Mouse (Mus musculus) embryonic facial prominence, embryonic 12.5 days (tissue): Measurements from ENCODE around the gene Vstm2a. TPM values are rescaled to one million over a fixed set of nuclear protein-coding genes. Genes with fewer than 3 reads are reported as not detected.

Experiments used
- ATAC-seq: fragments of 200-750 bp; cut with Nextera tagmentation; 2 replicates; pipeline ENCODE4 v1.8.0; 2017; ENCODE audit not compliant: insufficient number of reproducible peaks, insufficient read depth, low FRiP score, low TSS enrichment
- H3K27ac ChIP-seq: fragments of 300-500 bp; sonication (generic); 2 replicates; pipeline ENCODE4 v1.5.1; 2016; ENCODE audit warnings: mild to moderate bottlenecking
- H3K27me3 ChIP-seq: fragments of 300-500 bp; sonication (generic); 2 replicates; pipeline ENCODE4 v1.6.1; 2016; ENCODE audit warnings: mild to moderate bottlenecking, moderate library complexity
- H3K36me3 ChIP-seq: fragments of 300-500 bp; sonication (generic); 2 replicates; pipeline ENCODE4 v1.6.1; 2016; ENCODE audit warnings: mild to moderate bottlenecking
- H3K4me1 ChIP-seq: fragments of 300-500 bp; sonication (generic); 2 replicates; pipeline ENCODE4 v1.6.1; 2016
- H3K4me2 ChIP-seq: fragments of 300-500 bp; sonication (generic); replicated peaks from 2 replicates; pipeline ENCODE4 v1.6.1; 2016; ENCODE audit warnings: mild to moderate bottlenecking, moderate library complexity
- H3K4me3 ChIP-seq: fragments of 300-500 bp; sonication (generic); 2 replicates; pipeline ENCODE4 v1.5.1; 2016; ENCODE audit warnings: mild to moderate bottlenecking
- H3K9ac ChIP-seq: fragments of 300-500 bp; sonication (generic); 2 replicates; pipeline ENCODE4 v1.6.1; 2016; ENCODE audit warnings: mild to moderate bottlenecking, moderate library complexity
- H3K9me3 ChIP-seq: fragments of 300-500 bp; sonication (generic); 2 replicates; pipeline ENCODE4 v1.6.1; 2016; ENCODE audit warnings: mild to moderate bottlenecking, moderate library complexity
- WGBS: fragments of 180-500 bp; shearing (Covaris S2); methylation state at CpG from one replicate; pipeline ENCODE4 v1.1.7; 2016; 5-methylcytosine and 5-hydroxymethylcytosine counted together
- polyA plus RNA-seq: library from polyadenylated mRNA; unstranded; fragments of >200 nt; fragmentation: Nextera tagmentation; extraction: Ambion mirVana; gene quantifications from 2 replicates; pipeline ENCODE4 v1.2.1, GENCODE M21; 2016

The Vstm2a gene
- 3.7 and 4.2 TPM in 2 replicates for polyA plus RNA-seq

DNA sequence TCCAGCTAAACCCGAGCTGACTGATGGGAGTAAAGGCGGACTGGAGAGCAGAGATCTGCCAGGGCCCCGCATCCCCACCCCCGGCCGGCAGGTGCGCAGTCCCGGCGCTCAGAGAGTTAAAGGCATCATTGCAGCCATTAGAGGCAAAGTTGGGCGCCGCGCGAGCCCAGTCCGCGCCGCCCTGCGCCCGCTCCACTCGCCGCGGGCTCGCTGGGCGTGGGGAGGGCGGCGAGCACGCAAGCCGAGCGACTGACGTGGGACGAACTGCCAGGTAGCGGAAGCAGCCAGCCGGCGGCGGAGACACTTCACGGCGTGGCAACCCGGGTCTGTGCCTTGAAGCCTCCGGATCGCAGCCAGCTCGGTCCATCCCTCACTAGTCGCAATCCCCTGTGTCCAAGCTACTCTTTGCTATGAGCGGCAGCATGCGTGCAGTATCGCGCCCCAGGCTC, at the start of gene Vstm2a:
Gene Vstm2a, plus strand, starts transcription at position 252 of the 449 bp plus-strand sequence.
- peak within 1 kb of the TSS; percentile 52 for H3K4me3 ChIP-seq
- peak within 1 kb of the TSS; percentile 35 for H3K9ac ChIP-seq
- under 1% methylated on average over 44 of the region's 44 CpGs for WGBS
- peaks cover 45% of the 10 kb centered on the region for H3K27me3 ChIP-seq
- no peaks in the 10 kb centered on the region for H3K36me3 ChIP-seq
- H3K27ac ChIP-seq, result no peak within 1 kb of the TSS
- peak; percentile 73; the same call in 1 of the 2 replicates for ATAC-seq
- no peaks in the 10 kb centered on the region for H3K9me3 ChIP-seq
- H3K4me1 ChIP-seq, result 0 out of 2 replicates have a peak, but pooled peaks cover 5% of the 10 kb centered on the region
- H3K4me2 ChIP-seq, result peak within 1 kb of the TSS; percentile 89

DNA sequence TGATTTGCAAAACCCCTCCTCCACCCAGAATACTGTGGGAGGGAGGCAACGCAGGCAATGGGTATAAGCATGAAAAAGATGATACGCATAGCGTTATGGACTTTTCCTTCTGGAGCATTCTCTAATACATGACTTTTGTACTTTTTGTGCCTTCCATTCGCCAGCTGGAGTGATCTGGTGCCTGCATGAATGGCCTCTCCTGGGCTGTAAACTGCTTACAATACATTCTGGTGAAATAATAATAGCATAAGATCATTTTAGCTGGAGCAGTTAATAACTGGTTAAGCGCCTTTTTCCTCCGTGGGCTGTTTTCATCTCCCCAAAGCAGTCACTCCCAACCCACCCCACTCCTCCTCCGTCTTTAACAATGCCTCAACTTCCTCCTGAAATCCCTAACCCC, 513 bp upstream of the Vstm2a start:
- peaks cover 45% of the 10 kb centered on the region for H3K27me3 ChIP-seq
- peak overlapping the region; percentile 89 for H3K4me2 ChIP-seq
- H3K9me3 ChIP-seq, result no peaks in the 10 kb centered on the region
- H3K27ac ChIP-seq, result no peak overlapping the region
- H3K4me3 ChIP-seq, result peak overlapping the region; percentile 52
- 27% methylated on average over 7 of the region's 7 CpGs for WGBS
- H3K4me1 ChIP-seq, result 0 out of 2 replicates have a peak, but pooled peaks cover 5% of the 10 kb centered on the region
- no peaks in the 10 kb centered on the region for H3K36me3 ChIP-seq
- H3K9ac ChIP-seq, result peak overlapping the region; percentile 35; the same call in 1 of the 2 replicates
- ATAC-seq, result no peak

DNA sequence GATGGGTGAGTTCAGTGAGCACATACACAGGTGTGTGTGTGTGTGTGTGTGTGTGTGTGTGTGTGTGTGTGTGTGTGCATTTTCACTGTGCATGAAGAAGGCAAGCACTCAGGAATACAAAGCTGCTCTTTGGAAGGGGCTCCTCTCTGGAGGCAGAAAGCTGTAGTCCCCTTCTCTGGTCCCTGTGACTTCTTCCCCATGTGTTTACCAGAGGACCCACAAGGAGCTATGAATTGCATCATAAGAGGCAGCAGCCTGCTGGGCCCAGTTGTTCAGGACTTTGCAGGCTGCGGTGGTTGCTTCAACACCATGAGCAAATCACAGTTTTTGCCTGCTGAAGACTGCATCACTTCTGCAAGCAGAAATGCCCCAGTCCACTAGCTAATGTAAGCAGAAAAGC, 776 bp downstream of the Vstm2a start:
- 44% methylated on average over 1 of the region's 1 CpGs for WGBS
- H3K9ac ChIP-seq, result no peak overlapping the region
- ATAC-seq, result no peak
- H3K36me3 ChIP-seq, result no peaks in the 10 kb centered on the region
- H3K9me3 ChIP-seq, result no peaks in the 10 kb centered on the region
- peak overlapping the region; percentile 89 for H3K4me2 ChIP-seq
- no peak overlapping the region for H3K27ac ChIP-seq
- 0 out of 2 replicates have a peak, but pooled peaks cover 5% of the 10 kb centered on the region for H3K4me1 ChIP-seq
- peaks cover 45% of the 10 kb centered on the region for H3K27me3 ChIP-seq
- peak overlapping the region; percentile 52 for H3K4me3 ChIP-seq

DNA sequence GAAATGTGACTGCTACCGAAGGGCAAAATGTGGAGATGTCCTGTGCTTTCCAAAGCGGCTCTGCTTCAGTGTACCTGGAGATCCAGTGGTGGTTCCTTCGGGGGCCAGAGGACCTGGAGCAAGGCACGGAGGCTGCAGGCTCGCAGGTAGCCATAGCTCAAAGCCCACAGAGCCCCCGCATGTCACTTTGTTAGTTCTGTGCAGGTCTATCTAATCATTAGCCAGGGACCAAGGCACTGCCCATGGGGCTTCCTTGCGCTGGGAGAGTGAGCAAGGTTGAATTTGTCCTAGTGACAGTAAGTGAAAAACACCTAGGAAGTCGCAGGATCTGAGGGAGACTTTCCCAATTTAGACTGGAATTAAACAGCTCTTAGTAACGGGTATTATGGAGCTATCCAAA, 2.4 kb downstream of the Vstm2a start:
- ATAC-seq, result no peak
- WGBS, result 17% methylated on average over 9 of the region's 9 CpGs
- Histone ChIP-seq H3K36me3 (no peaks in the 10 kb centered on the region), H3K4me1 (0 out of 2 replicates have a peak, but pooled peaks cover 5% of the 10 kb centered on the region), H3K4me3 (no peak overlapping the region; the same call in 1 of the 2 replicates), H3K9ac (no peak overlapping the region), H3K4me2 (no peak overlapping the region), H3K27ac (no peak overlapping the region), H3K9me3 (no peaks in the 10 kb centered on the region), H3K27me3 (peaks cover 45% of the 10 kb centered on the region)

DNA sequence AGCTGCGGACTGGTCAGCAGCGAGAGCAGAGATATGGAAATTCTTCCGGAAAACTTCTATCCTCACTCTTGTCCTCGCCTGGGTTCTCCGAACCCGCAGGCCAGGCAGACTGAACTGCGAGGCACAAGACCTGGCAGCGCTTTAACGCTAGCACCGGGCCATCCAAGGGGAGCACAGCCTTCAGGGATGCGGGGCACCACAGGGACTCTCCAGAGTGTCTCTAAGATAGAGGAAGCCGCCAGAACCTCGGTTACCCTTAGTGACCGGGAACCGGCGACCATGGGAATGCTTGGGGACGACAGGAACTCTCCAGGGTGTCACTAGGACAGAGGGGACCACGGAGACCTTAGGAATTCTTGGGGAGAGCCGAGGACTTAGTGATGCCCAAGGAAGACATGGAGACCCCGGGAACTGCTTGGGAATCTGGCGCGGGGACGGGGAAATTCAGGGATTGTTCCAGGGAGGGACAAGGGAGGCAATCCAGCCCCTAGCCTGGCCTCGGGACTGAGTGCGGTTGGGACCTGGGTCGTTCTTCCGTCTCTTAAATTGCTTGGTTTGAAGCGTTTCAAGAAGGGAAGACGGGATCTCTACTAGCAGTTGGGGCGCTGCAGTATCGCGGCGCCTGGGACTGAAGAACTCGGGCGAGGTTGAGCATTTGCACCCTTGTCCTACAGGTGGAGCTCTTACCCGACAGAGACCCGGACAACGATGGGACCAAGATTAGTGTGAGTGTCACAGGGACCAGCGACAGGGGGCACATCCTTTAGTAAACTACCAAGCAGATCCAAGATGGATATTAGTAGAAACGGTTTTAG, 3.4 kb downstream of the Vstm2a start:
- H3K27ac ChIP-seq, result no peak overlapping the region
- H3K9me3 ChIP-seq, result no peaks in the 10 kb centered on the region
- H3K4me2 ChIP-seq, result peak overlapping the region; percentile 89
- peak overlapping the region; percentile 43 for H3K4me3 ChIP-seq
- peak overlapping the region; percentile 50 for H3K9ac ChIP-seq
- H3K27me3 ChIP-seq, result peaks cover 45% of the 10 kb centered on the region
- under 1% methylated on average over 40 of the region's 40 CpGs for WGBS
- ATAC-seq, result no peak
- no peaks in the 10 kb centered on the region for H3K36me3 ChIP-seq
- 0 out of 2 replicates have a peak, but pooled peaks cover 5% of the 10 kb centered on the region for H3K4me1 ChIP-seq

DNA sequence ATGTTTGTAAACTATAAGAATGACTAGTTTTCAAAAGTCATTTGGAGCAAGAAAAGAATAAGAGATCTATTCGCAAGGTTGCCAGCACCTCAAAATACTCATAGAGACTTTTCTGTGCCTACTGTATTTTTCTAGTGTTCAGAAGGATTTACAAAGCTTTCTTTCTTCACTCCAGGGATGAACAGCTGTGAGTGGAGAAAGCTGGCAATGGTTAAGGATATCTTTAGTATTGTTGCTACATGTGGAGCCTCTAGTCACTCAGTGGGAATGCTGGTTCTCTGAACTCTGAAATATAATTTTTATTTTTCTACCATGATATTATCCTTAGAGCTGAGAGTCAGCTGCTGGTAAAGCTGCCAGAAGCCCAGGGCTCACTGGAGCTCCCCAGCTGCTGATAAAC, 10.9 kb downstream of the Vstm2a start:
- H3K27me3 ChIP-seq, result no peaks in the 10 kb centered on the region
- H3K9ac ChIP-seq, result no peak overlapping the region
- H3K9me3 ChIP-seq, result no peaks in the 10 kb centered on the region
- H3K27ac ChIP-seq, result no peak overlapping the region
- 90% methylated on average over 1 of the region's 1 CpGs for WGBS
- H3K4me2 ChIP-seq, result no peak overlapping the region
- H3K4me1 ChIP-seq, result no peaks in the 10 kb centered on the region
- no peak for ATAC-seq
- H3K4me3 ChIP-seq, result no peak overlapping the region
- no peaks in the 10 kb centered on the region for H3K36me3 ChIP-seq

DNA sequence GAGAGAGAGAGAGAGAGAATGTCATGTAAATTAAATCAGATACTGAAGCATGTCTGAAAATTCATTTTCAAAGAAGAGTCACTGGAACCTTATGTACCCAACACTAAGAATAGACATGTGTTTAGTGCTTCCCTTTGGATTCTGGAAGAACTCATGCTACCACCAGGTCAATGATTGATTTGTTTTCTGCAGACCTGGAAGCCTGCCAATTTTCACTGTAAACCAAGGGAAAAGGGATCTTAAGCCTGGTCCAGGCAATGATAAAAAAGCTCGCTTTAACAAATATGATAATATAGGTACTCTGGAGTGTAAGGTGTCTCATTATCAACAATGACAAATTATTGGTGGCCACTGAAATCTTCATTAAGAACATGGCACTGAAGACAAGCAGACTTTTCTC, 32.9 kb downstream of the Vstm2a start:
- ATAC-seq, result no peak
- Histone ChIP-seq H3K9me3 (no peaks in the 10 kb centered on the region), H3K4me2 (no peak overlapping the region), H3K27me3 (no peaks in the 10 kb centered on the region), H3K9ac (no peak overlapping the region), H3K36me3 (no peaks in the 10 kb centered on the region), H3K4me1 (no peaks in the 10 kb centered on the region), H3K27ac (no peak overlapping the region), H3K4me3 (no peak overlapping the region)
- 87% methylated on average over 1 of the region's 1 CpGs for WGBS

DNA sequence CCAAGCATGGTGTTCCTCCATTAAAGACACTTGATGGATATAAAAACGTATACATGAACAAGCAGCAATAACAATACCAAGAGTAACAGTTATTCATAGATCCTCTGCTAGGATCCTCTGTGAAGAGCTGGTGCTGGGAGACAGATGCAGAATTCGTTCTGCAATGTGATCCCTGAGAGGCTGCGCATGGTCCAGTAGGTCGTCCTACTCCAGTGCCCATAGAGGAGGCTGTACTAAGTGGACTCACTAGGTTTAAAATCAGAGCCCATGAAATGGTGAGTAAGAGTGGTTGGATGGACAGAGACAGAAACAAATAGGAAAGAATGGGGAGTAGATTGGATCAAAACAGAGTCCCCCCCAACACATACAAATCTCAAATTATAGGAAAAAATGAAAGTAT, 35.4 kb downstream of the Vstm2a start:
- Histone ChIP-seq H3K4me2 (no peak overlapping the region), H3K4me3 (no peak overlapping the region), H3K27ac (no peak overlapping the region), H3K27me3 (no peaks in the 10 kb centered on the region), H3K9me3 (no peaks in the 10 kb centered on the region), H3K9ac (no peak overlapping the region), H3K36me3 (no peaks in the 10 kb centered on the region), H3K4me1 (no peaks in the 10 kb centered on the region)
- 82% methylated on average over 4 of the region's 4 CpGs for WGBS
- no peak for ATAC-seq

DNA sequence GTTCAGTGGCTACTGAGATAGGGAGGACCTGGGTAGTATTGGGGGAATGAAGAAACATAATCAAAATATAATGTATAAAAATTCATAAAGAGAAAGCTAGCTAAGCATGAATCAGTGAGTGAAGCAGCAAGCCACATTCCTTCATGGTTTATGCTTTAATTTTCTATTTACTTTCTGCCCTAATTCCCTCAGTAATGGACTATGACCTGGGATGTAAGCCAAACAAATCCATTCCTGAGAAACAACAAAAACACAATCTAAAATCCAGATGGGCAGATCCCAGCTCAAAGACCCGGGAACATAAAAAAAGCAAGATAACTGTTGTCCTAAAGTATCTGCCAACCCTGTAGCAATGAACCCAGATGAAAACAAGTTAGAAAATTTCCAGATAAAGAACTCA, 39.0 kb downstream of the Vstm2a start:
- H3K36me3 ChIP-seq, result no peaks in the 10 kb centered on the region
- no peaks in the 10 kb centered on the region for H3K27me3 ChIP-seq
- H3K9me3 ChIP-seq, result no peaks in the 10 kb centered on the region
- no peak for ATAC-seq
- no peaks in the 10 kb centered on the region for H3K4me1 ChIP-seq
- H3K4me2 ChIP-seq, result no peak overlapping the region
- no peak overlapping the region for H3K9ac ChIP-seq
- no peak overlapping the region for H3K4me3 ChIP-seq
- H3K27ac ChIP-seq, result no peak overlapping the region
- 63% methylated on average over 1 of the region's 1 CpGs for WGBS

DNA sequence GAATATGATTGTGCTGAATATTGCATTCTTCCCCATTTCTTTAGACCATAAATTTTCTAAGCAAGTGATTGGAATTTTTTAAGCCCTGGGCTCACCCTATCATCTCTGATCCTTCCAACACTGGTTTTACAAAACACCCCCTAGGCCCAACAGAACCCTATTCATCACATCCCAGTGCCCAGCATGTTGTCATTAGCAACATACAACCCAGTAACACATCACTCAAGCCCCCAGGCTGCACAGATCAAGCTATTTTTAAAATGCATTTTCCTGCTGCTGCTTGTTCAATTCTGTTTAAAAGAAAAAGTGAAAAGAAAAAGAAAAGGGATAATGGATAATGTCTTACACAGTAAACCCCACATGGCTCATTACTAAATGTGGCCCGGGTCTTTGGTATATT, 42.0 kb downstream of the Vstm2a start:
- Histone ChIP-seq H3K27ac (no peak overlapping the region), H3K4me1 (no peaks in the 10 kb centered on the region), H3K9ac (no peak overlapping the region), H3K4me2 (no peak overlapping the region), H3K9me3 (no peaks in the 10 kb centered on the region), H3K27me3 (no peaks in the 10 kb centered on the region), H3K4me3 (no peak overlapping the region), H3K36me3 (no peaks in the 10 kb centered on the region)
- no peak for ATAC-seq
- WGBS, result 71% methylated on average over 1 of the region's 1 CpGs

DNA sequence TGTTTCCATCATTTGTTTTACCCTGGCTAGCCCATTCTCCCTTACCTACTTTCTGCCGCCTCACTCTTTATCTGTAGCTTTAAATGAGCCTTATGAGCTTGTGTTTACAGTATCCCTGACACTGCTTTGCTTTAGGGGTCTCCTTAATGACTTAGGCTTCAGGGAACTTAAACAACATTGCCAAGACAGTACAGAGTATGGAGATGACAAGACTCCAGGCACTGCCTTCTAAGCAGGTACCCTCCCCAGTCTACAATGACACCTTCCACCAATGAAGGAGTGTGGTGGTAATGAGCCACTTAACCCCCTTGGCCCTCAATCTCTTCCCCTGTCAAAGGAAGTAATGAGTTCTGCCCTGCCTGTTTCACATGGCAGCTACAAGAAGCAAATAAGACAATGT, 42.4 kb downstream of the Vstm2a start:
- H3K27me3 ChIP-seq, result no peaks in the 10 kb centered on the region
- WGBS, result 59% methylated on average over 1 of the region's 1 CpGs
- no peak overlapping the region for H3K9ac ChIP-seq
- H3K4me3 ChIP-seq, result no peak overlapping the region
- H3K36me3 ChIP-seq, result no peaks in the 10 kb centered on the region
- H3K4me1 ChIP-seq, result no peaks in the 10 kb centered on the region
- ATAC-seq, result peak; percentile 74; the same call in 1 of the 2 replicates
- no peak overlapping the region for H3K27ac ChIP-seq
- H3K9me3 ChIP-seq, result no peaks in the 10 kb centered on the region
- H3K4me2 ChIP-seq, result no peak overlapping the region

DNA sequence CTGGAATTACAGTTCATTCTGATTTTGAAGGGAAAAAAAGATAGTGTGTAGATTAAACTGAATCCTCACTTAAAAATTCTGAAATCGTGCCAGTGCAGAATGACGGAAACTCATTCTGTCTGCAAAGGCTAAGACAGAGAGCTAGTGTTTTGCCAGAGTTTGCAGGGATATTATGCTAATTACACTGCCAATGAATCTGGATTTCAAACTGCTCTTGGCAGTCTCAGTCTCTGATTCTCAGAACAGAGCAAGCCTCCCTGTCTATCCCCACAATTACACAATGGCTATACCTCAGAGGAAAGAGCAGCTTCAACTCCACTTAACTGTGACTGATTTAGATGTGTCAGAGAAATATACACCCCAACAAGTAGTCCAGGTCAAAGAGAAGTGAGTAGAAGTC, 43.2 kb downstream of the Vstm2a start:
- no peaks in the 10 kb centered on the region for H3K9me3 ChIP-seq
- H3K27me3 ChIP-seq, result no peaks in the 10 kb centered on the region
- no peak overlapping the region for H3K9ac ChIP-seq
- H3K27ac ChIP-seq, result no peak overlapping the region
- H3K36me3 ChIP-seq, result no peaks in the 10 kb centered on the region
- ATAC-seq, result no peak
- no peaks in the 10 kb centered on the region for H3K4me1 ChIP-seq
- 39% methylated on average over 2 of the region's 2 CpGs for WGBS
- H3K4me2 ChIP-seq, result no peak overlapping the region
- H3K4me3 ChIP-seq, result no peak overlapping the region
